Mouse (Mus musculus) T-helper 17 cell (primary cell): ENCODE results near the gene Sema4d.

ENCODE experiments used
- in situ Hi-C, 2 experiments: fragments of 300-600 bp; cut with MboI, MseI; formaldehyde crosslinking; loops; 1 replicate in 1 of 2; 2 replicates in 1 of 2; pipeline ENCODE4 v1.15.1; 2025; ENCODE audit warnings: high pct_unique_total_duplicates in 2 of 2

Sema4d gene

DNA sequence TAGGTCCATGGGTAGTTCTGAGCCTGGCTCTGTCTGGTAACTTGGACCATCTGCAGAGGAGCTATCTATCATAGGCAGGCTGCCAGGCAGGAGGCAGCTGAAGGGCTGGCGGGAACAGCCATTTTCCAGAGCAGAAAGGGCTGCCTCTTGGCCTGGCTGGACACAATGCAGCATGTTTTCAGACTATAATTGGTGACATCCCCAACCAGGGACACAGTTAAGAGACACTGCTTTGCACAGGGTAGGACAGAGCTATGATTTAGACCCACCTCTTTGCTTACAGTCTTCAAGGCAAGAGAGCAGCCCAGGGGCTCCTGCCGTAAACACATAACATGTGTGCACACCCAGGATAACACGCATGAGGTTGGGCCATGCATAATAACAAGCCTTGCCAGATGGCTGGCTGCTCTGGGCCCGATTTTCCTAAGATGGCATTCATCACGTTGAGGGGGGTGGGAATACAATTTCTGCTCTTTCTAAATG lies 23.1 kb upstream of the Sema4d start:
- in situ Hi-C loops: loop anchor here in 1 of 2 experiments (25.0 kb wide), 1 partner anchor 854 kb away; no protein-coding TSS in a partner anchor

DNA sequence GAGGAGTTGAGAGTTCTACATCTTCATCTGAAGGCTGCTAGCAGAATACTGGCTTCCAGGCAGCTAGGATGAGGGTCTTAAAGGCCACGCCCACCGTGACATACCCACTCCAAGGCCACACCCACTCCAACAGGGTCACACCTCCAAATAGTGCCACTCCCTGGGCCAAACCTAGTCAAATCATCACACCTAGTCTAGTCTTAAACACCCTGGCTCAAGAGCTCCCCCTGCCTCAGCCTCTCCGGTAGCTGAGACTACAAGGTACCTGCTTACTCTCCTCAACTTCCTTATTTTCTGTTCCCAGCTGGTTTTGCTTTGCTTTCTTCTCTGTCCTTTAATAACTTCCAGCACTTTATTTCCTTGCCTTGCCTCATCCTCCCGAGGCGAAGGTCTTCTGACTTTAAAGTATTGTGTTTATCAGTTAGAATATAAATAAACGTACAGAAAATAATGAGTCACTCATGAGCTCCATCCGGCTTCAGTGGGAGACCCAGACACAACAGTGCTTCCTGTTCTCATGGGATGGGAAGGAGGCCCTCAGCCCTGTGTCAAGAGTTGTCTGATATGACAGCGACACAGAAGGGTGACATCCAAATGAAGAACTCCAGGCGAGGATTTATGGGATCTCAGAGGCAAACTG lies 22.4 kb upstream of the Sema4d start:
- in situ Hi-C loops: loop anchor here in 1 of 2 experiments (25.0 kb wide), 1 partner anchor 854 kb away; no protein-coding TSS in a partner anchor

DNA sequence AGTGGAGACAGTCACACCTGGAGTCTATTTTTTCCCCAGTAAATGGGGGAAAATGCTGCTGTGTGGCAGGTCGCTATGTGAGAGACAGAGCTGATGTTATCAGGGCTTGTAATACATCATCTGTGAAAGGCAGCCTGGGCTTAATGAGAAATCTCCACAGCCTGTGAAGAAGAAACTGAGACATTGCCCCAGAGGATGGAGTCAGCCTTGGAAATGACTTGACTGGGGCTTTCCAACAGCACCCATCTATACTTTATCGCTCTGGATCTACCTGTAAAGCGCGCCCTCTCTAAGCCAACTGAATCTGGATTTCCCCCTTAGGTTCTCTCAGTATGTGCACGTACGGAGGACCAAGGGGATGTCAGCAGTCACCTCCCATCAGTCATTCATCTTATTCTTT lies 21.1 kb upstream of the Sema4d start:
- in situ Hi-C loops: loop anchor here in 1 of 2 experiments (25.0 kb wide), 1 partner anchor 852 kb away; no protein-coding TSS in a partner anchor

DNA sequence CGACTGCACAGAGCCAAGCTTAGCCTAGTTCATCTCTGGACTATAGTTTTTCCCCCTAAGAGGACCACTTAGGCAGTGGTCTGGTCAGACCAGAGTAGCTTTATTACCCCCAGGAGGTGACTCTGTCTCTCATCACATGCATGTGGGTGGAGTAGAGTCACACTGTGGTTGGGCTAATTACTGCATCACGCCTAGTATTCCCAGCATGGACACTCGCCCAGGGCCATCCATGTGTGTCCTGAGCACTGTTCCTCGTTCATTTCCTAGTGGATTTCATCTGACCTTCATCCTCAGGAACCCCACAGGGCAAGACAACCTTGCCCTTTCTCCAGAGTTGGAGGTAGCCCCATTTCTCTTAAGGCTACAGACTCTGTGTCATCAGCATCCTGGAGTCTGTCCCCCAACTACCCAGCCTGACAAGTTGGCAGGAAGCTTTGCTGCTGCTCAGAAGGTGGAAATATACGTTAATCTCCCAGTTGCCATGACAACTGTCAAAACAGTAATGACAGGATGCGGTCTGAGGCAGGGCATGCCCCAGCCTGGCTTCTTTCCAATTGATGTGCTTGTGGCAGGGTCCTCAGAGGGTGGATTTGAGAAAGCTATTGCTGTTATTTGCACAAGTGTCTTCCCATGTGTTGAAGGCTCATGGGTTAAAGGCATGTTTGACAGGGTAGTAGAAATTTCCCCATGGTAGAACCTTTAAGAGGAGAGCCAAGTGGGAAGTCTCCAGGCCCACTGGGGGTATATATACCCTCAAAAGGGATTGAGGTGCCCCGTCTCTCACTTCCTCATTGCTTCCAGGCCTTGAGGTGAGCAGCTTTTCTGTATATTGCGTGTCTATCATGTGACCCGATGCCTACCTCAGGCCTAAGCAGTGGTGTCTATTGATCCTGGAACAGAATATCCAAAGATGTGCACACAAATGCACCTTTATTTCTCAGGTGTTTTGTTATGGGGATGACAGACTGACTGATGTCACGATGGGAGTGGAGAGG lies 20.4 kb upstream of the Sema4d start:
- in situ Hi-C loops: loop anchor here in 1 of 2 experiments (25.0 kb wide), 1 partner anchor 852 kb away; no protein-coding TSS in a partner anchor

DNA sequence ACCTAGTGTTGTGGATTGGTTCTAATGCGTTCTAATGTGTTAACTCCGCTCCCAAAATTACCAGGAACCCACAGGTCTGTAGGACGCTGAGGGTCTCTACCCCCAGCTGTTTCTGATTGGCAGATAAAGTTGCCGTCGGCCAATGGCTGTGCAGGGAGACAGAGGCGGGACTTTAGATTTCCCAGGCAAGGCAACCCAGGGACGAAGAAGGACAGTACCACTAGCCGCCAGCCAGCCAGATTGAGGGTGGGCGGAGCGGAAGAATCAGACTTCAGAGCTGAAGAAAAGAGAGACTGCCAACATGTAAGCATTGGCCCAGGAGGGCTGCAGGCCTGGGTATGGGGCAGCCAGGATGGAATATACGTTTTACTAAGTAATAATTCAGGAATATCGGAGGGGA lies 14.6 kb upstream of the Sema4d start:
- in situ Hi-C loops: loop anchor here in 1 of 2 experiments (25.0 kb wide), 1 partner anchor 846 kb away; no protein-coding TSS in a partner anchor

DNA sequence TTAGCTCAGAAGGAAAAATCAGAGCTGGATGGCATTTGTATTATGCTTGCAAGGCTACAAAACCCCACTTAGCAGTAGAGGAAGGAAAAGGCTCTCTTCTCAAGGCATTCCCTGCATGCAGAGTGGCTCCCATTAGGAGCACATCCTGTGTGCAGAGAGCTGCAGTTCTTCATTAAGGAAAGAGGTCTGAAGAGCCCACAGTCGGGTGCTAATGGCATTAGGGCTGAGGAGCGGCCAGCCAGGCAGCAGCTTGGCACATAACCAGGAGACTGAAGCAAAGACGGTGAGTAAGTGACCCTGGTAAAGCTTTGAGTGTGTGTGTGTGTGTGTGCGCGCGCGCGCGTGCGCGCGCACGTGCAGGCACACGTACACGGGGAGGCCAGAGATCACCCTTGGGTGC lies 12.7 kb upstream of the Sema4d start:
- in situ Hi-C loops: loop anchor here in 1 of 2 experiments (25.0 kb wide), 1 partner anchor 844 kb away; no protein-coding TSS in a partner anchor

DNA sequence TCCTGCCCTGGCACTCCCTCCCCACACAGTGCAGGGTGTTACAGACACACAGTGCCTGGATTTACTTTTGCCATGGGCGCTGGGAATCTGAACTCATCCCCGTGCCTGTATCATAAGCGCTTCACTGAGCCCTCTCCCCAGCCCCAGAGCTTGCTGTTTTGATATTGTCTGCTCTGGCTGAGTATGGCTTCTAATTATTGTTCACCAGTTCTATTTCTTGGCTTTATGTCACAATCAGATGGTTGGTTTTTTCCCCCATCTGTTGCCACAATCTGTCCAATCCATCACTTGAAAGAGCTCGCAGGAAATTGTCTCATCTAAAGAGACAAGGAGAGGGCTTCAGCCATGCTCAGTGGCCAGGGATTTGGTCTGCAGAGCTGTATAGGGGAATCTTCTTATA lies 12.1 kb upstream of the Sema4d start:
- in situ Hi-C loops: loop anchor here in 1 of 2 experiments (25.0 kb wide), 1 partner anchor 843 kb away; no protein-coding TSS in a partner anchor

DNA sequence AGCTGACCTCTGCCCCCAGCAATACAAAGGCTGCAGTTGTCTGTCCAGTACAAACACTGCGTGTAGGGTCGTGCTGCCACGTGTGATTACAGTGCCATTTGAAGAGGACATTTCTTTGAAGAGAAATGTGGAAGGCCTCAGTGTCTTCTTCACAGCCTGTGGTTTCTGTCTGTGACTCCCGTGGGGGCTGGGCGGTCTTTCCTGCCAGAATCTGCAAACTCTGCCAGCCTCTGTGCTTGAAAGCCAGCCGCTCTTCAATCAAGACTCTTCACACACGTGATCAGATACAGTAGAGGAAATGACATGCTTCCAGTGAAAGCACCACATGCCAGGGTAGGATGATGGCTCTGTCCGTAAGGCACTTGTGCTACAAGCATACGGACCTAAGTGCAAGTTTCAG lies 7.4 kb upstream of the Sema4d start:
- in situ Hi-C loops: loop anchor here in 1 of 2 experiments (25.0 kb wide), 1 partner anchor 839 kb away; no protein-coding TSS in a partner anchor

DNA sequence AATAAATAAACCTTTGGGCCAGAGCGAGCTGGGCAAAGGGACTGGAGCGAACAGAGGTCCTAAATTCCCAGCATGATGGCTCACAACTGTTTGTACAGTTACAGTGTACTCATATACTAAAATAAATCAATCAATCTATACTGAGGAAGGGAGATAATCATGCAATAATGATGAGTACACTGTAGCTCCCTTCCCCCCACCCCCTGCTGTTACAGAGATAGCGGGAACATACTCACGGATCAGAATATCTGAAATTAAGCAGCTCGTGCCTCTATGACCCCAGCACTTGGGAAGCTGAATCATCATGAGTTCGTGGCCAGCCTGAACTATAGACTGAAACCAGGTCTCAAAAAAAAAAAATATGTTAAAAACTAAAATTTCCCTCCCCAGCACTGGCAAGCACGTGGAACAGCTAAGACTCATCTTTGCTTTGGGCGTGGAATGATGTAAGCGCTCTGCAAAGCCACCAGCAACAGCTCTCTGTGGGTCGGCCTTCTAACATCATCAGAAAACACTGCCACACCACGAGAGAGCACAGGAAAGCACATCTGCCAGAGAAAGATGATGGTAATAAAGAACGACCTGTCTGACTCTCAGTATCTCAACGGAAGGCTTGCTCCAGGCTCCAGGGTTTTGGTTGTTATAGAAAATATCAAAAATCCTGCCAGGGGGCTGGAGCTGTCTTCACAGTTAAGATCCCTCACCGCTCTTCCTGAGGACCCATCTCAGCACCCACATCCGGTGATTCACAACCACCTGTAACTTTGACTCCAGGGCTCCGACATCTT lies 6.4 kb upstream of the Sema4d start:
- in situ Hi-C loops: loop anchor here in 1 of 2 experiments (5.0 to 25.0 kb wide), 3 partner anchors 43 to 838 kb away; partner anchors contain the start of gene S1pr3

DNA sequence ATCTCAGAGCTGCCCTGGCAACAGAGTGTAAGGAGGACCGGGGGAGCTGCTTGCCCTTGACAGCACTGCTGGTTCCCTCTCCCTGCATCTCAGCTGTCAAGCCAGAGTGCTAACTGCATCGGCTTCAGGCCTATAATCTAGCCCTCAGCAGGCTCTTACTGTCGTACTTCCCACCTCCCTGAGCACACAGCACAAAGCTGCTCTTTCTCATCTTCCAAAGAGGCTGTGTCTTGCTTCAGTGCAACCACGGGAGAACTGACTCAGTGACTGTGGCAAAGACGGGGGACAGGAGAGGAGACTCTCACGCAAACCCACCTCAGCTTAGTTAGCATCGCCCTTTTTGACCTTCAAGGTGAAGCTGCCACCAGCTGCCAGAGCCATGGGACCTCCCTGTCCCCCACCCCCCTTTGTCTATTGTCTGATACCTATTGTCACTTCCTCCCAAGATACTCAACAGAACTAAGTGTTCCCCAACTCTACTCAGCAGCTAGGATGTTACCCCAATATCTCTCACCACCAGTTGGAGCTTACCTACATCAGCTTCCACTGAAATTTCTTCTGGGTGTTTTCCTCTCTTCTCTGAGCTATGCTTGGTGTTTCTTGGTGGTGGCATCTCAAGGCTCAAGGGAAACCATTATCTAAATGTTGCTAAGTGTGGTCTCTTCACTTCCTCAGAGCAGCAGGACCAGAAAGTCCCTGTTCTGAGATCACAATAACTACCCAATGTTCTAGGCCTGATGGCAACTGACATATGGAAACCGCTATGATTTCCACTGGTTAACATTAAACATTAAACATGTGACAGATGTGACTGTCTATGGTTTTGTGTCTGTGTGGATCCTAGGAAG lies 4.6 kb upstream of the Sema4d start:
- in situ Hi-C loops: loop anchor here in 1 of 2 experiments (5.0 to 25.0 kb wide), 2 partner anchors 41 to 386 kb away; partner anchors contain the start of gene S1pr3

DNA sequence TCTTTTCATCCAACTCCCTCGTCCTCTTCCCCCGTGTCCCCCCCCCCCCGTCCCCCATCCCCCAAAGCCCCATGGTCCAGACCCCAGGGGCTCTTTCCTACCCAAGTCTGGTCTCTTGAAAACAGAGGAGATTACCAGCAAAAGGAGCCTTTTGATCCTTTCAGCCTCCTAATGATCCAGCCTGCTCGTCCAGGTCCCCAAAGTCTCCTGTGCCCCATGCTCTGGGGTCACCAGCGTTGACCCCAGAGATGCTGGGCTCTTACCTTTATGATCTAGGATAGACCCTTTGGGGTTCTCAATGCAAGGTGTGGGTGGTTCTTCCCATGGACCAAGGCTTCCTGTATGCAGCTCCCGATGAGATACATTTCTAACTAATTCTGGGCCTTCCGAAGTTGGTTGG lies 401 bp upstream of the Sema4d start:
- in situ Hi-C loops: loop anchor here in 1 of 2 experiments (25.0 kb wide), 1 partner anchor 382 kb away; the partner anchor contains the start of gene S1pr3

DNA sequence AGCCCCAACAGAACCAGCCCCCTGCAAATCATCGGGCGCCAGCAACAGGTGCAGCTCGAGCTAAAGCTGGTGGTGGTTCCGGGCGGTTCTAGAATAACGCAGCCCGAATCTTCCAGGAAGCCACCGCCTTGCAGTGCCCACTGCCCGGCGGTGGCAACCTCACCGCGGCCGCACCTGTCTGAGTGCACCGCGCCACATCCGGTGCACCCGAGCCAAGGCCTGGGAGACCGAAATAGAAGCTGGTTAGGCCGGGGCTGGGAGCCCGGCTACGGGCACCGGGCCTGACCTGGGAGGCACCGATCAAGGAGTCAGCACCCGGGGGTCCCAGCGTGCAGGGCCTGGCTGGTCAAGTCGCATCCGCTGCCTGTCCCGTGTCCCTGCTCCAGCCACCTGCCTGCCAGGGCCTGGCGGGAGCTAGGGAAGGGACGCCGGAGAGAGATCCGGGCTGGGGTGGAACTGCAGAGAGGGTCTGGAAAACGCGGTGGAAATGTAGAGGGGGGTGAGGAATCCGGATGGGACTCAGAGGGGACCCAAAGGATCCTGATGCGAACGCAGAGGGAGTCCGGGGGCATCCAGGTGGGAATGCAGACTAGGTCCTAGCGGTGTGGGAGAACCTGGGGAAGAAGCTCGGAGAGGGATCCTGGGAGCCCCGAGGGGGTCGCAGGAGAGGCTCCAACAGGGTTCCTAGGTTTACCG lies 670 bp downstream of the Sema4d start:
- in situ Hi-C loops: loop anchor here in 1 of 2 experiments (25.0 kb wide), 1 partner anchor 381 kb away; the partner anchor contains the start of gene S1pr3

DNA sequence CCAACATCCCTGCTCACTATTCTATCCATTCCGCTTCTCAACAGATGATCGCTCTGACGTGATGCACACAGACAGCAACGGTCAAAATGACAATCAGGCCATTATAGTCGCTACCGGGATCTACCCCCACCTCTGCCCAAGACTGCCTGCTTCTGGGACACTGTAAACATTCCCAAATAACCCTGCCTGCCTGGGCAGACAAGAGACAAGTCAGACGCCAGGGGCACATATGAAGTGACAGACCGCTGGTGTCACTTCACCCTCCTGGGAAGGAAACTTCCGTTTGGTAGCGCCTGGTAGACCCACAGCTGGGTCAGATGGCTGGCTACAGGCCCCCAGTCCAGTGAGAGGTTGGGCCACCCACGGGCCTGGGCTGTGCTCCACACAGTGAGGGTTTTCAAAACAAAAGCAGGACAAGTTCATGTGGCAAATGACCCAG lies 1.4 kb downstream of the Sema4d start:
- in situ Hi-C loops: loop anchor here in 1 of 2 experiments (25.0 kb wide), 1 partner anchor 380 kb away; the partner anchor contains the start of gene S1pr3

DNA sequence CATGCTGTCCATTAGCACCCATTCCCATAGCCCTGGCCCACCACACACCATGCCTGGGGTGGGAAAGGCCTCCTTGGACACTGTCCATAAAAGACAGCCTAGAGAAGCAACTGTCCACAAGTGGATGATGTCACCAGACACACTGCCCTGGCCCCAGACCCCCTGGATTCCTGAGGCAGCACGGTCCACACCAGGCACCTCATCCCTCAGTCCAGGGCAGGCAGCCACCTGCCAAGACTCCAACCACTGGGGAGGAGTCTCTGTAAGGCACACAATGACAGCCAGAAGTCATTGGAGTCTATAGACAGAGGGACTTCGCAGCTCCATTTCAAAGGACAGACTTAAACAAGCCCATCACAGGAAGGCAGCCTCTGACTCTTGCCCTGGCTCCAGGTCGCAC lies 1.9 kb downstream of the Sema4d start:
- in situ Hi-C loops: loop anchor here in 1 of 2 experiments (25.0 kb wide), 1 partner anchor 379 kb away; the partner anchor contains the start of gene S1pr3

DNA sequence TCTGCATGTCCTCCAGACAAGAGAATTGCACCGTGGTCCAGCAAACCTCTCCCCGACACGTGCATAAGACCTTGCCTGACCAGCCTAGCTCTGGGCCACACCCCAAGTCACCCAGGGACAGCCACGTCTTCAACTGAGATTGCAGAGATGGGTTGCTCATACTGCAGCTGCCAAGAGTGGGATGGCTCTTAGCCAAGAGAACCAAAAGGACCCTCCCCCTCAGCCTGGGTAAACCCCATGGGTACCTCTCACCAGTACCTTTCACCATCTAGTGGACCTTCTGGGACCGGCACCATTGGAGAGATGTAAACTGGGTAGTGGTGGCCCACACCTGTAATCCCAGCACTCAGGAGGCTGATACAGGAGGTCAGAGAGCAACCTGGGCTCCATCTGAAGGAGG lies 2.8 kb downstream of the Sema4d start:
- in situ Hi-C loops: loop anchor here in 1 of 2 experiments (25.0 kb wide), 1 partner anchor 378 kb away; the partner anchor contains the start of gene S1pr3

DNA sequence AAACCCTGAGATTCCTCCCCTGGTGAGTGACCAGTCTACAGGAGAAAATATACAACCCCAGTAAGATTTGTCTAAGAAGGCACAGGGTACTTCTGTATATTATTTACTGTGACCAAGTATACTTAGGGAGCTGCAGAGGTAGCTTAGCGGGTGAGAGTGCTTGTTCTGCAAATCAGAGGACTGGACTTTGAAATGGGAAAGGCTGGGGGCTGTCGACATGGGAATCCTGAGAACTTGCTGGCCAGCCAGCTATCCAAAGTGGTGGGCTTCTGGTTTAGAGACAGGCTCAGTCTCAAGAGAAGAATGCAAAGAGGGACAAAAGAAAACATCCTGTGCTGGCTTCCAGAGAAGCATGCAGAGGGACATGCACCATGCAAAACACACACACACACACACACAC lies 5.7 kb downstream of the Sema4d start:
- in situ Hi-C loops: loop anchor here in 1 of 2 experiments (25.0 kb wide), 1 partner anchor 376 kb away; the partner anchor contains the start of gene S1pr3

DNA sequence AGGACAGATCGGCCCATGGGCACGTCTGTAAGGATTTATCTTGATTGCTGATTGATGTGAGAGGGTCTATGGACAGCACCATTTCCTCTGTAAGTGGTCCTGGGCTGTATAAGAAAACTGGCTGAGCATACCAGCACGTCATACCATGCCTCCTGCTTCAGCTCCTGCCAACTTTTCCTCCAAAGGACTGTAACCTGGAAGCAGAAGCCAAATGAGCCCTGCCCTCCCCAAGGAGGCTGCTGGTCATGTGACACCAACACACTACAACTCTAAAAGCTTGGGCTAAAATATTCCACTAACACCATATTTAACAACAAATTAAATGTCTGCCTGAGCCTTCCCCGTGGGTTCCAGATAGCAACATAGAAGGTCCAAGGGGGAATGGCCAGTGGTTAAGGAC lies 6.9 kb downstream of the Sema4d start:
- in situ Hi-C loops: loop anchor here in 1 of 2 experiments (25.0 kb wide), 1 partner anchor 374 kb away; the partner anchor contains the start of gene S1pr3

DNA sequence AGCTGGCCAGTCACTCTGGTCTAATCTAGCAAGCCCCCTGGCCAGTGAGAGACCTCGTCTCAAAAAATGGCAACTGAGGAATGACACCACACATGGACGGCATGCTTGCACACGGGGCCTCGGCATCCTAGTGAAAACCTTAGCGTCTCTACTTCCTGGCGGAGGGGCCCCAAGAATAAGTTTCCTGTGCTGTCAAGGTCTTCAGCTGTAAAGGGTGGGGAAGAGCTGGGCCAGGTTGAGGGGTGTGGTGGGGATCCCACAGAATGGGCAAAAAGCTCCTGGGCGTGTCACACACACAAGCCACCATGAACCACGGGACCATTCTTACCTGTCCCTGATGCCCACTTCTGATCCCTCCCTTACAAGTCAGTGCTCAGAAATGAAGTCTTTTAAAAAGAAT lies 9.1 kb downstream of the Sema4d start:
- in situ Hi-C loops: loop anchor here in 1 of 2 experiments (25.0 kb wide), 1 partner anchor 372 kb away; the partner anchor contains the start of gene S1pr3
